Mouse (Mus musculus): ENCODE data around the gene Spag5. TPM values are rescaled to one million over a fixed set of nuclear protein-coding genes. Genes with fewer than 3 reads are reported as not detected.
"Not testable (repeated sequence)": the region's sequence is repeated elsewhere in the genome, so short reads cannot be mapped to it uniquely, and the experiment has no call there.

The Spag5 gene
- polyA plus RNA-seq, 1 experiment: 7.5 TPM

DNA sequence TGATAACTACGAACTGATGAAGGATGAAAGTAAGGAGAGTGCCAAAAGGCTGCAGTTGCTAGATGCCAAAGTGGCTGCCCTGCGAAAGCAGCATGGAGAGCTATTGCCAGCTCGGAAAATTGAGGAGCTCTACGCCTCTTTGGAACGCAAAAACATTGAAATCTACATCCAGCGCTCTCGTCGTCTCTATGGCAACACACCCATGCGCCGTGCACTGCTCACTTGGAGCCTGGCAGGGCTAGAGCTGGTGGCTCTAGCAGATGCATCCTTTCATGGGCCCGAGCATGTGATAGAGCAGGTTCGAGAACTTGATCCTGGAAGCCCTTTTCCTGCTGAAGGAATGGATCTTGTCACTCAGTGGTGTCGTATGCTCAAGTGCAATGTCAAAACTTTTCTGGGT, 29.3 kb upstream of the Spag5 start:
- Histone ChIP-seq H3K27ac (ENCODE audit: insufficient read depth, low read depth, low read length) (no peak overlapping the region), H3K36me3 (ENCODE audit: control insufficient read depth, insufficient read depth, low read length) (peaks cover 79% of the 10 kb centered on the region), H3K4me3 (ENCODE audit: low read depth, low read length) (no peak overlapping the region), H3K4me1 (ENCODE audit: control insufficient read depth, insufficient read depth, insufficient read length, low read length) (no peaks in the 10 kb centered on the region), H3K27me3 (ENCODE audit: control insufficient read depth, insufficient read depth, low read length) (no peaks in the 10 kb centered on the region)
- whole genome bisulfite sequencing: 91% methylated on average over 13 of the region's 13 CpGs
- no peak for TF ChIP-seq CTCF (IDR thresholded peaks at IDR 0.05; ENCODE audit: extremely low read depth, insufficient read length, insufficient replicate concordance, low read depth, low read length)
- TF ChIP-seq POLR2A (IDR thresholded peaks at IDR 0.05; ENCODE audit: low read depth, low read length): no peak

DNA sequence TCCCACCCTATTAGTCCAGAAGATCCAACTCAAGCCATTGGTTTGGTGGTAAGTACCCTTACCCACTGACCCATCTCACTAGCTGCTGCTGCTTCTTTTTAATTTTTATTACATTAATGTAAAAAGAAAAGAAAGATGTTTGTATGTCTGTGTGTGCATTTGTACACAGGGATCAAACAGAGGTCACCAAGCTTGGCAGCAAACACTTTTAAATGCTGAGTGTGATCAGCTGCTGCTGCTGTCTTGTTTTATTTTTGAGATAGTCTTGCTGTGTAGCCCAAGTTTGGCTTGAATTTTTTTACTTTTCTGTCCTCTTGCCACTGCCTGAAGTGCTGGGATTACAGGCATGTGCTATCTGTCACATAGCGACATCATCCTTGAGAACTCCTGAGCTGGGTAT, 25.7 kb upstream of the Spag5 start:
- WGBS: 96% methylated on average over 1 of the region's 1 CpGs
- H3K4me3 ChIP-seq (ENCODE audit: low read depth, low read length): no peak overlapping the region
- no peaks in the 10 kb centered on the region for H3K4me1 ChIP-seq (ENCODE audit: control insufficient read depth, insufficient read depth, insufficient read length, low read length)
- H3K36me3 ChIP-seq (ENCODE audit: control insufficient read depth, insufficient read depth, low read length): peaks cover 79% of the 10 kb centered on the region
- TF ChIP-seq CTCF (IDR thresholded peaks at IDR 0.05; ENCODE audit: extremely low read depth, insufficient read length, insufficient replicate concordance, low read depth, low read length) (no peak), POLR2A (IDR thresholded peaks at IDR 0.05; ENCODE audit: low read depth, low read length) (no peak)
- H3K27ac ChIP-seq (ENCODE audit: insufficient read depth, low read depth, low read length): no peak overlapping the region
- H3K27me3 ChIP-seq (ENCODE audit: control insufficient read depth, insufficient read depth, low read length): no peaks in the 10 kb centered on the region

DNA sequence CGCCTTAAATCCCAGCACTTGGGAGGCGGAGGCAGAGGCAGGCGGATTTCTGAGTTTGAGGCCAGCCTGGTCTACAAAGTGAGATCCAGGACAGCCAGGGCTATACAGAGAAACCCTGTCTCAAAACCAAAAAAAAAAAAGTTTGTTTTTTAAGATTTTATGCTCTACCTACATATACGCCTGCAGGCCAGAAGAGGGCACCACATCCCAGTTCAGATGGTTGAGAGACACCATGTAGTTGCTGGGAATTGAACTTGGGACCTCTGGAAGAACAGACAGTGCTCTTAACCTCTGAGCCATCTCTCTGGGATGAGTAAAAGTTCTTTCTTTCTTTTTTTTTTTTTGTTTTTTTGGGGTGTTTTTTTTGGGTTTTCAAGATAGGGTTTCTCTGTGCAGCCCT, 25.2 kb upstream of the Spag5 start:
- 96% methylated on average over 4 of the region's 4 CpGs for WGBS
- not testable (repeated sequence) for H3K27ac ChIP-seq (ENCODE audit: insufficient read depth, low read depth, low read length); H3K27me3 ChIP-seq (ENCODE audit: control insufficient read depth, insufficient read depth, low read length); H3K4me3 ChIP-seq (ENCODE audit: low read depth, low read length); H3K4me1 ChIP-seq (ENCODE audit: control insufficient read depth, insufficient read depth, insufficient read length, low read length)
- TF ChIP-seq CTCF (IDR thresholded peaks at IDR 0.05; ENCODE audit: extremely low read depth, insufficient read length, insufficient replicate concordance, low read depth, low read length): peak; percentile 7; the same call in 1 of the 2 replicates
- H3K36me3 ChIP-seq (ENCODE audit: control insufficient read depth, insufficient read depth, low read length): peaks cover 82% of the 10 kb centered on the region

DNA sequence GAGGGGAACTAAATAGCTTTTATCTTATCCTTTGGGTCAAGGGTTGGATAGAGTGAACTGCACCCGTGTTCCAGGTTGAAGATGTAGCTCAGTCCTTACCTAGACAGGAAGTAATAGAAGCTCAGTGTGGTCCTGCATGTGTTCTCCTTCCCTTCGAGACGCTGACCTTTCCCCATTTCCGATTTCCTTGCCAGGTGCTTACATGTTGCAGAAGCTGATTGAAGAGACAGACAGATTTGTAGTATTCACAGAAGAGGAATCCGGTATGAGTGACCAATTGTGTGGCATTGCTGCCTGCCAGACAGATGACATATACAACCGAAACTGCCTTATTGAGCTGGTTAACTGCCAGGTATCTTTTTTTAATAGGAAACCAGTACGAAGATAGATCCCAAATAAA, 22.5 kb upstream of the Spag5 start:
- TF ChIP-seq CTCF (IDR thresholded peaks at IDR 0.05; ENCODE audit: extremely low read depth, insufficient read length, insufficient replicate concordance, low read depth, low read length): no peak
- no peak for TF ChIP-seq POLR2A (IDR thresholded peaks at IDR 0.05; ENCODE audit: low read depth, low read length)
- WGBS: 62% methylated on average over 7 of the region's 7 CpGs
- Histone ChIP-seq H3K27me3 (ENCODE audit: control insufficient read depth, insufficient read depth, low read length) (no peaks in the 10 kb centered on the region), H3K4me1 (ENCODE audit: control insufficient read depth, insufficient read depth, insufficient read length, low read length) (no peaks in the 10 kb centered on the region), H3K36me3 (ENCODE audit: control insufficient read depth, insufficient read depth, low read length) (peaks cover 77% of the 10 kb centered on the region), H3K27ac (ENCODE audit: insufficient read depth, low read depth, low read length) (no peak overlapping the region), H3K4me3 (ENCODE audit: low read depth, low read length) (no peak overlapping the region)

DNA sequence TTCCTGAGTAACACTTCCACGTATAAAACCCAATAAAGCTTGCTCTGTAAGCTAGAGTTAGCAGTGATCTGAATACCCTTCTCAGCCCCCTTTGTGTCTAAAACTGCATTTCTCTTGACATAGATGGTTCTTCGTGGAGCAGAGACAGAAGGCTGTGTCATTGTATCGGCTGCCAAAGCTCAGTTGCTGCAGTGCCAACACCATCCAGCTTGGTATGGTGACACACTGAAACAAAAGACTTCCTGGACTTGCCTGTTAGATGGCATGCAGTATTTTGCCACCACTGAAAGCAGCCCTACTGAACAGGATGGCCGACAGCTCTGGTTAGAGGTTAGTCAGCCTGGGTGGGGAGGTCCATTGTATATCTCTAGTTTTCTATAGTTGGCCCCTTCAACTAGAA, 21.7 kb upstream of the Spag5 start:
- peaks cover 77% of the 10 kb centered on the region for H3K36me3 ChIP-seq (ENCODE audit: control insufficient read depth, insufficient read depth, low read length)

DNA sequence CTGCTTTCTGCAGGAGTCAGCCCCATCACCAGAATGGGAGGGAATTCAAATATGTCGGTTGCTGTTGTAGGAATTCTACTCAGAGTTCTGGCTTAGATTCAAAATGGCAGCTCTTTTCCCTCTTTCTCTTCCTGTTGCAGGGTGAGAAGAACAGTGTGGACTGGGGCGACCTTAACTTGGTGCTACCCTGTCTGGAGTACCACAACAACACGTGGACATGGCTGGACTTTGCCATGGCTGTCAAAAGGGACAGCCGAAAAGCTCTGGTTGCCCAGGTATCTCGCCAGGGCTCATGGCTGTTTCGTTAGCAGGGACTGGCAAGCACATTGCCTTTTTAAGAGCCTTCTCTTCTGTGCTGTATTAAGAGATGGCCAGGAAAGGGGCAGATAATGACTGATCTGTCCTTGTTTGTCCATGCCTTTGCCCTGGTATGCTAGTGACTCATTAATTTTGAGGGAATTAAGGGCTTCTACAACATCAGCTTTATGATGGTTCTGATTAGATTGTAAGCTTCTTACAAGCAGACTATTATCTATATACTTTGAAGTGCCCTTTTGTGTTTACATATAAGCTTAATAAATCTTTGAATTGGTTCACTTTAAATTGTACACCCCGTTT, 12.1 kb upstream of the Spag5 start:
- peaks cover 61% of the 10 kb centered on the region for H3K36me3 ChIP-seq (ENCODE audit: control insufficient read depth, insufficient read depth, low read length)
- peak overlapping the region; percentile 39 for H3K27ac ChIP-seq (ENCODE audit: insufficient read depth, low read depth, low read length)
- no peaks in the 10 kb centered on the region for H3K27me3 ChIP-seq (ENCODE audit: control insufficient read depth, insufficient read depth, low read length)
- peaks cover 5% of the 10 kb centered on the region; the same call in 1 of the 2 replicates for H3K4me1 ChIP-seq (ENCODE audit: control insufficient read depth, insufficient read depth, insufficient read length, low read length)
- TF ChIP-seq CTCF (IDR thresholded peaks at IDR 0.05; ENCODE audit: extremely low read depth, insufficient read length, insufficient replicate concordance, low read depth, low read length) (no peak), POLR2A (IDR thresholded peaks at IDR 0.05; ENCODE audit: low read depth, low read length) (no peak)
- no peak overlapping the region for H3K4me3 ChIP-seq (ENCODE audit: low read depth, low read length)
- 31% methylated on average over 7 of the region's 7 CpGs for WGBS

More for the DNA sequence above, 21.7 kb upstream of the Spag5 start:
- Histone ChIP-seq H3K4me1 (ENCODE audit: control insufficient read depth, insufficient read depth, insufficient read length, low read length) (no peaks in the 10 kb centered on the region), H3K27me3 (ENCODE audit: control insufficient read depth, insufficient read depth, low read length) (no peaks in the 10 kb centered on the region), H3K27ac (ENCODE audit: insufficient read depth, low read depth, low read length) (no peak overlapping the region), H3K4me3 (ENCODE audit: low read depth, low read length) (no peak overlapping the region)
- no peak for TF ChIP-seq POLR2A (IDR thresholded peaks at IDR 0.05; ENCODE audit: low read depth, low read length)
- no peak for TF ChIP-seq CTCF (IDR thresholded peaks at IDR 0.05; ENCODE audit: extremely low read depth, insufficient read length, insufficient replicate concordance, low read depth, low read length)
- 90% methylated on average over 4 of the region's 4 CpGs for WGBS

DNA sequence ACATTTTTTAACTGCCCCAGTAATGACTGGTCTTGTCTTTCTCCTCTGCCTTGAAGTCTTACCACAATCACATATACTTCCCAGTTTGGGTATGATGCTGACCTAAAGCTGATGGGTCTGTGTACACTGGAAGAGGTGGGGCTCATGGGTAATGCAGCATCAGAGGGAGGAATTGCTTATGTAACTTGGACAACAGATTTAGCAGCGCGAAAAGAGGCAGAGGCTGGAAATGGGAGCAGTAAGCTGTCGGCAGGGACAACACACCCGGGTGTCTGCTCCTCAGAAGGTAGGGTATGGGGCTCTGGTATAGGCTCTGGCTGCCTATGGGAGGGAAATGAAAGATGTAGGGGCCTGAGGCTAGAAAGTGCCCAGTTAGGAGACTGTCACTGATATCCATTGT, 10.7 kb upstream of the Spag5 start, which contains the start of gene BC030499:
TSS of gene BC030499 (plus strand) at position 188 of the 400 bp plus-strand sequence.
- WGBS: 91% methylated on average over 4 of the region's 4 CpGs
- H3K36me3 ChIP-seq (ENCODE audit: control insufficient read depth, insufficient read depth, low read length): peaks cover 48% of the 10 kb centered on the region
- peaks cover 6% of the 10 kb centered on the region; the same call in 1 of the 2 replicates for H3K4me1 ChIP-seq (ENCODE audit: control insufficient read depth, insufficient read depth, insufficient read length, low read length)

More for the DNA sequence above, 10.7 kb upstream of the Spag5 start, which contains the start of gene BC030499:
- H3K27me3 ChIP-seq (ENCODE audit: control insufficient read depth, insufficient read depth, low read length): no peaks in the 10 kb centered on the region
- H3K27ac ChIP-seq (ENCODE audit: insufficient read depth, low read depth, low read length): 0 out of 2 replicates have a peak within 1 kb of the TSS, but pooled peaks have one; percentile 11
- no peak within 1 kb of the TSS for H3K4me3 ChIP-seq (ENCODE audit: low read depth, low read length)
- TF ChIP-seq CTCF (IDR thresholded peaks at IDR 0.05; ENCODE audit: extremely low read depth, insufficient read length, insufficient replicate concordance, low read depth, low read length) (no peak), POLR2A (IDR thresholded peaks at IDR 0.05; ENCODE audit: low read depth, low read length) (no peak)

All from small intestine, adult 2 months (tissue).